Mouse (Mus musculus) testis, adult 2 months (tissue): Measurements from ENCODE around the gene Map3k20.

Source experiments
- CTCF ChIP-seq: fragments of 200-500 bp; IDR thresholded peaks from 2 replicates; pipeline ENCODE4 v1.5.1; 2012; ENCODE audit warnings: low read depth, mild to moderate bottlenecking, inconsistent platforms, low read length, moderate library complexity; ENCODE audit not compliant: control insufficient read depth, insufficient read depth, insufficient replicate concordance
- POLR2A ChIP-seq: fragments of 200-500 bp; IDR thresholded peaks from 2 replicates; pipeline ENCODE4 v1.6.1; 2012; ENCODE audit warnings: low read depth, mild to moderate bottlenecking, inconsistent platforms, low read length, moderate library complexity; ENCODE audit not compliant: control insufficient read depth

DNA sequence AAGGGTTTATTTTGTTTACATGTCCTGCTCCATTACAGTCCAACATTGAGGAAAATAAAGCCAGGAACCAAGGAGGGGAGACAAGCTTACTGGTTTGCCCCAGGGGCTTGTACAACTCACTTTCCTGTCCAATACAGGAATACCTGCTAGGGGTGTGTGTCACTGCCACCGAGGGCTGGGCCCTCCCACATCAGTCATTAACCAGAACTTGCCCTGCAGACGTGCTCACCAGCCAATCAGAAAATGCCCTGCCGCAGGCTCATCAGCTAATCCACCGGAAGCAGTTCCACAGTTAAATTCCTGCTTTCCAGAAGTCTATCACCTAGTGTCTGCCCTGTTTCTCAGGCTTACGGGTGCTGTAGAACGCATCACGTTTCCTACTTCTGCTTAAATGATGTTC is 206.2 kb downstream of the Map3k20 start:
- no peak for TF ChIP-seq CTCF
- TF ChIP-seq POLR2A, result no peak
